Mouse (Mus musculus) ES-Bruce4 (cell line): ENCODE measurements around the gene Lysmd3. TPM values are rescaled to one million over a fixed set of nuclear protein-coding genes. Genes with fewer than 3 reads are reported as not detected.

Experiments used
- H3K27ac ChIP-seq: 2 replicates; pipeline ENCODE4 v1.5.1; 2012; ENCODE audit warnings: low read length, inconsistent platforms; ENCODE audit not compliant: insufficient read depth
- H3K27me3 ChIP-seq: 2 replicates; pipeline ENCODE4 v1.6.1; 2012; ENCODE audit warnings: mild to moderate bottlenecking, low read length, inconsistent platforms; ENCODE audit not compliant: control insufficient read depth, poor library complexity, insufficient read depth, severe bottlenecking
- H3K36me3 ChIP-seq: 2 replicates; pipeline ENCODE4 v1.6.1; 2012; ENCODE audit warnings: inconsistent platforms, mild to moderate bottlenecking, low read length, moderate library complexity; ENCODE audit not compliant: control insufficient read depth, poor library complexity, insufficient read depth, severe bottlenecking
- H3K4me1 ChIP-seq: one replicate; pipeline ENCODE4 v1.8.1; 2011; ENCODE audit warnings: low read length; ENCODE audit not compliant: control insufficient read depth, insufficient read depth
- H3K4me3 ChIP-seq: 2 replicates; pipeline ENCODE4 v1.5.1; 2011; ENCODE audit warnings: low read depth, mild to moderate bottlenecking, low read length
- H3K9ac ChIP-seq: 2 replicates; pipeline ENCODE4 v1.6.1; 2012; ENCODE audit warnings: low read depth, mild to moderate bottlenecking, inconsistent platforms; ENCODE audit not compliant: poor library complexity, severe bottlenecking
- H3K9me3 ChIP-seq: replicated peaks from 2 replicates; pipeline ENCODE4 v1.6.1; 2012; ENCODE audit warnings: mild to moderate bottlenecking, low read length, inconsistent platforms; ENCODE audit not compliant: control insufficient read depth, poor library complexity, insufficient read depth, severe bottlenecking
- CTCF ChIP-seq: IDR thresholded peaks from one replicate; pipeline ENCODE4 v1.8.1; 2011; ENCODE audit warnings: low read depth, low read length
- EP300 ChIP-seq: IDR thresholded peaks from 2 replicates; pipeline ENCODE4 v1.6.1; 2011; ENCODE audit warnings: low read depth, low read length; ENCODE audit not compliant: insufficient read depth
- POLR2A ChIP-seq: IDR thresholded peaks from one replicate; pipeline ENCODE4 v1.8.1; 2011; ENCODE audit warnings: low read length; ENCODE audit not compliant: insufficient read depth
- polyA plus RNA-seq: library from polyadenylated mRNA; stranded (reverse); fragments of >200 nt; gene quantifications from 2 replicates; pipeline ENCODE4 v1.2.4, GENCODE M21; 2011; ENCODE audit warnings: low read depth; ENCODE audit not compliant: missing spikeins, insufficient read depth, insufficient read length

Gene Lysmd3
- polyA plus RNA-seq, 1 experiment = 21.0 TPM

DNA sequence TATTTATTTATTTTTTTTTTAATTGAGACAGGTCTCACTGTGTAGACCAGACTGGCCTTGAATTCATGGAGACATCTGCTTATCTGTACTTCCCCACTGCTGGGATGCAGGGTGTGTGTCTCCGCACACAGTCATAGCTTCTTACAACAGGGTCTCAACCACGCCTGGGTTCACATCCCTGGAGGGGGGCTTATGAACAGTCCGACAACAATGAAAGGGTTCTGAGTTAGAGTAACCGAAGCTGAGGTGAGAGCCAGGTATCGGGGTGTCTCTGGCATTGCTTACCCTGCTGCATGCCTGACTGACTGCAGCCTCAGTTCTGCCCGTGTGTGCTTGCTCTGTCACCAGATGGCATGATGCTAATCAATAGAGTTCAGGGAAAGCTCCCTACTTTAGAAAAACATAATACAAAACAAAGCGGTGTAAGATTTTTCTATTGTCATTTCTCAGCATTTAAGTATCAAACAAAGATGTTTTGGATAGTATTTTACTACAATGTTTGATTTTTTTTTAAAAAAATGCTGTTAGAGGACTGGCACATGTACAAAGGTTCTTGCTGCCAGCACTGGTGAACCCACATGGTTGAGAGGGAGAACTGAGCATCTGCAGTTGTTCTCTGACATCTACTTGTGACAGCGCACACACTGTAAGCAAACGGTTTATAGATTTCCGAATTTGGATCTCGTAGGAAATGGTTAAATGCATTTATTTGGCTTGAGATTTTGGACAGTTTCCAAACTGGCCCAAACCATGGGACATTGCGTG lies 6.3 kb downstream of the Lysmd3 start:
- Histone ChIP-seq H3K9ac (no peak overlapping the region), H3K27me3 (no peaks in the 10 kb centered on the region), H3K4me1 (peaks cover 2% of the 10 kb centered on the region), H3K36me3 (peaks cover 11% of the 10 kb centered on the region), H3K27ac (no peak overlapping the region), H3K4me3 (no peak overlapping the region), H3K9me3 (no peaks in the 10 kb centered on the region)
- TF ChIP-seq EP300 (no peak), CTCF (no peak), POLR2A (no peak)

DNA sequence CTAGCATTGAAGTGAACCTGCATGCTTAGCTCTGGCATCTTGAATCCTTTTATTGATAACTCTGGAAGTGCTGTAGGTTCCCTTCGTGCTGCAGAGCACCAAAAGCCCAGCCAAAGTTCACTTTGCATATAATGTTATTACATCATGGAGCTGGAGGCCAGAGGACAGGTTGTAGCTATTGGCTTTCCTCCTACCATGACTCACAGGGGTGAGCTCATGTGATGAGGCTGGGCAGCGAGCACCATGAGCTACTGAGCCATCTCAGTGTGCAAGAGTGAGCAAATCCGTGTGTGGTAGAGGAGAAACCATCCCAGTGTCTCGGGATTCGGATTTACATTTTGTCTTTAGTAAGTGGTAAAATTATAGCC lies 6.9 kb downstream of the Lysmd3 start:
- peaks cover 2% of the 10 kb centered on the region for H3K4me1 ChIP-seq
- peaks cover 17% of the 10 kb centered on the region for H3K36me3 ChIP-seq
- H3K27ac ChIP-seq = no peak overlapping the region
- H3K27me3 ChIP-seq = no peaks in the 10 kb centered on the region
- TF ChIP-seq EP300 (no peak), POLR2A (no peak), CTCF (no peak)
- H3K9ac ChIP-seq = no peak overlapping the region
- H3K9me3 ChIP-seq = no peaks in the 10 kb centered on the region
- H3K4me3 ChIP-seq = no peak overlapping the region

DNA sequence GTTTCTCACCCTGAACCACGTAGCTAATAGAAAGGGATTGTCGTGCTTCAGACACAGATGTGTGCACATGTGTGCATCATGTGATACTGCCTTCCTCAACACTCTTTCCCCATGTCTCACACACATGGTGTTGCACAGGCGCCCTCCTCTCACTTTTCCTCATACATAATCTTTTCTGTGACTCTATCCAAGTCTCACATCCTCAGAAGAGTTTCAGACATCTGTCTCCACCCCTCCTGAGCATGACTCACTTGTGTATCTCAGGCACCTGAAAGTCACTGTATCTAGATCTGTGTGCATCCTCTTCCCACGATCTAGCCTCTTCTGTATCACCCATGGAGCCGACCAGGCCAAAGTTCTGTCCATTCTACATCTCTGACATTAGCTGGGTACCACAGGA lies 10.2 kb downstream of the Lysmd3 start:
- no peak for TF ChIP-seq POLR2A
- no peak for TF ChIP-seq EP300
- no peak for TF ChIP-seq CTCF

DNA sequence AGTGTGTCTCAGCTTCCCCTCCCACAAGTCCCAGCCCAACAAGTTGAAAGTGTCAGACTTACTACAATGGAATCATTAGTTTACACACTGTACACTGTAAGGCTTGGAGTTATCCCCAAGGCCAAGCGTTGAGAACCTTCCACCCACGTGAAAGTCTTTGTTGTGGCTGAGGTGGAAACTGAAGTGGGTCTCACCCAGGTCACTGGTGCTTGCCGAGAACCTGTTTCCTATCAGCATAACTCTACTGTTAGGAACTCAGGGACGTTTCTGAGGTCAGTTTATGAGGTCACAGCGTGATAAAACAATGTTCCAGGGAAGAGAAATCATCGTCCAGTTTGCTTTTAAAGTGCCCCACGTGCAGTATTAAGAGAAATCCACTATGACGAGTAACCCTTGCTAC lies 17.9 kb downstream of the Lysmd3 start:
- no peak overlapping the region for H3K27ac ChIP-seq
- no peak overlapping the region for H3K9ac ChIP-seq
- peaks cover 23% of the 10 kb centered on the region for H3K36me3 ChIP-seq
- TF ChIP-seq CTCF (no peak), POLR2A (no peak), EP300 (no peak)
- no peaks in the 10 kb centered on the region for H3K27me3 ChIP-seq
- no peaks in the 10 kb centered on the region for H3K9me3 ChIP-seq
- no peak overlapping the region for H3K4me3 ChIP-seq
- H3K4me1 ChIP-seq = no peaks in the 10 kb centered on the region

More for the DNA sequence above, 10.2 kb downstream of the Lysmd3 start:
- Histone ChIP-seq H3K4me3 (no peak overlapping the region), H3K36me3 (peaks cover 21% of the 10 kb centered on the region), H3K4me1 (no peaks in the 10 kb centered on the region), H3K27me3 (no peaks in the 10 kb centered on the region), H3K27ac (no peak overlapping the region), H3K9me3 (no peaks in the 10 kb centered on the region), H3K9ac (no peak overlapping the region)

DNA sequence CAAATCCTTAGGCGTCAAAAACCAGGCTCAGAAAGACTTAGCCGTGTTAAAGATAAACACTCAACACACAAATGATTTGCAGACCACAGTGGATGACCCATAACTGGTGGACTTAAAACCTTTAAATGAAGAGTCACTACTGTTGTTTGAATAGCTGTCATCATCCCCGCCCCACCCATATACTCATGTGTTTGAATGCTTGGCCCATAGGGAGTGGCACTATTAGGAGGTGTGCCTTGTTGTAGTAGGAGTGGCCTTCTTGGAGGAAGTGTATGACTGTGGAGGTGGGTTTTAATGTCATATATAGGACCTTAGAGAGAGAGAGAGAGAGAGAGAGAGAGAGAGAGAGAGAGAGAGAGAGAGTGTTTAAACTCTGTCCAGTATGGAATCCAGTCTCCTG lies 25.6 kb downstream of the Lysmd3 start:
- TF ChIP-seq EP300 = no peak
- no peak for TF ChIP-seq POLR2A
- TF ChIP-seq CTCF = no peak
- Histone ChIP-seq H3K4me1 (peaks cover 2% of the 10 kb centered on the region), H3K9ac (no peak overlapping the region), H3K27ac (no peak overlapping the region), H3K36me3 (peaks cover 19% of the 10 kb centered on the region), H3K9me3 (no peaks in the 10 kb centered on the region), H3K27me3 (no peaks in the 10 kb centered on the region), H3K4me3 (no peak overlapping the region)

DNA sequence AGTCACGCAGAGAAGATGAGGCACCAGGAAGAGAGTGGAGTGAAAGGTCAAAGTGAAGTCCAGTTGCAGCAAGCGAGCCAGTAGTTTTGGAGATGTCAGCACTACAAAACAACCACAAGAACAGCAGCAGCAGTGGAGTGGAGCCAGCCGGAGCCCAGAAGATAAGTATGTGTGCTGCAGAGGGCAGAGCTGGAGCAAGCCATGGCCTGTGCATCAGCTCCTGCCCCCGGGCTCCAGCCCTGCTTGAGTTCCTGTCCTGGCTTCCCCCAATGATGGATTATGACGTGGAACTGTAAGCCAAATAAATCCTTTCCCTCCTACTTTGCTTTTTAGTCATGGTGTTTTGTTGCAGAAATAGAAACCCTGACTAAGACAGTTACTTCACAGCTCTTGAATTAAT lies 26.8 kb downstream of the Lysmd3 start:
- H3K4me3 ChIP-seq = no peak overlapping the region
- no peak overlapping the region for H3K9ac ChIP-seq
- H3K27ac ChIP-seq = no peak overlapping the region
- no peaks in the 10 kb centered on the region for H3K27me3 ChIP-seq
- H3K9me3 ChIP-seq = no peaks in the 10 kb centered on the region
- no peak for TF ChIP-seq EP300
- TF ChIP-seq CTCF = no peak
- no peak for TF ChIP-seq POLR2A
- H3K36me3 ChIP-seq = peaks cover 19% of the 10 kb centered on the region
- H3K4me1 ChIP-seq = peaks cover 2% of the 10 kb centered on the region
